Mouse (Mus musculus) myocyte (in vitro differentiated cells): ENCODE measurements at regions not wholly inside any gene's neighbourhood (a gene's known extent, or its start where the extent isn't known, plus 50 kb on each side); places are given as distances from the start of the nearest gene placed in this dataset.

Source experiments
- H3K27me3 ChIP-seq: one replicate; pipeline ENCODE4 v1.6.1; 2011; ENCODE audit not compliant: control insufficient read depth, insufficient read depth, insufficient read length
- H3K36me3 ChIP-seq: one replicate; pipeline ENCODE4 v1.6.1; 2011; ENCODE audit not compliant: control insufficient read depth, insufficient read depth
- H3K4me2 ChIP-seq: one replicate; pipeline ENCODE4 v1.6.1; 2011; ENCODE audit warnings: low read depth, control low read depth
- H3K4me3 ChIP-seq: one replicate; pipeline ENCODE4 v1.5.1; 2011; ENCODE audit warnings: mild to moderate bottlenecking, control low read depth, moderate library complexity
- H3K79me2 ChIP-seq: one replicate; pipeline ENCODE4 v1.6.1; 2011; ENCODE audit not compliant: control insufficient read depth, insufficient read depth
- H3ac ChIP-seq: one replicate; pipeline ENCODE4 v1.6.1; 2011; ENCODE audit not compliant: control insufficient read depth, insufficient read length
- CEBPB ChIP-seq: IDR thresholded peaks from 2 replicates; pipeline ENCODE4 v1.6.1; 2011; ENCODE audit warnings: mild to moderate bottlenecking, moderate library complexity; ENCODE audit not compliant: poor library complexity, insufficient read depth, severe bottlenecking
- E2F4 ChIP-seq: IDR thresholded peaks from one replicate; pipeline ENCODE4 v1.6.1; 2011; ENCODE audit warnings: mild to moderate bottlenecking, control low read depth, moderate library complexity; ENCODE audit not compliant: insufficient read depth
- MAX ChIP-seq: IDR thresholded peaks from one replicate; pipeline ENCODE4 v1.6.1; 2011; ENCODE audit warnings: low read depth, mild to moderate bottlenecking, control low read depth
- MYOD1 ChIP-seq, 3 experiments: IDR thresholded peaks; one replicate each; pipeline ENCODE4 v1.6.1; 2011; ENCODE audit warnings: control low read depth in 2 of 3, low read depth in 2 of 3, mild to moderate bottlenecking in 2 of 3, moderate library complexity in 1 of 3; ENCODE audit not compliant: insufficient read length in 2 of 3, control insufficient read depth in 1 of 3
- MYOG ChIP-seq, 3 experiments: IDR thresholded peaks; one replicate each; pipeline ENCODE4 v1.6.1; 2011; ENCODE audit warnings: control low read depth in 2 of 3, low read depth in 2 of 3, mild to moderate bottlenecking in 2 of 3; ENCODE audit not compliant: insufficient read length in 2 of 3, control insufficient read depth in 1 of 3, insufficient read depth in 1 of 3
- POLR2A ChIP-seq: IDR thresholded peaks from one replicate; pipeline ENCODE4 v1.6.1; 2011; ENCODE audit warnings: low read depth, mild to moderate bottlenecking, control low read depth, moderate library complexity; ENCODE audit not compliant: insufficient read length
- POLR2AphosphoS2 ChIP-seq: IDR thresholded peaks from one replicate; pipeline ENCODE4 v1.6.1; 2011; ENCODE audit warnings: low read depth, control low read depth; ENCODE audit not compliant: insufficient read length
- REST ChIP-seq: IDR thresholded peaks from one replicate; pipeline ENCODE4 v1.6.1; 2011; ENCODE audit warnings: mild to moderate bottlenecking, control low read depth, moderate library complexity; ENCODE audit not compliant: insufficient read depth, insufficient read length
- SRF ChIP-seq: IDR thresholded peaks from one replicate; pipeline ENCODE4 v1.6.1; 2011; ENCODE audit warnings: low read depth; ENCODE audit not compliant: control insufficient read depth, insufficient read length
- TCF12 ChIP-seq: IDR thresholded peaks from one replicate; pipeline ENCODE4 v1.6.1; 2011; ENCODE audit warnings: mild to moderate bottlenecking, control low read depth; ENCODE audit not compliant: poor library complexity, insufficient read depth, severe bottlenecking
- TCF3 ChIP-seq: IDR thresholded peaks from one replicate; pipeline ENCODE4 v1.6.1; 2011; ENCODE audit warnings: low read depth, control low read depth; ENCODE audit not compliant: insufficient read length
- USF1 ChIP-seq: IDR thresholded peaks from one replicate; pipeline ENCODE4 v1.6.1; 2011; ENCODE audit warnings: low read depth, mild to moderate bottlenecking, control low read depth, moderate library complexity

- Histone ChIP-seq H3K4me3 (no peak overlapping the region), H3K36me3 (no peaks in the 10 kb centered on the region), H3ac (no peak overlapping the region), H3K79me2 (no peaks in the 10 kb centered on the region), H3K27me3 (no peaks in the 10 kb centered on the region), H3K4me2 (no peak overlapping the region)
- no peak for TF ChIP-seq MYOG (IDR thresholded peaks at IDR 0.05; ENCODE audit: control insufficient read depth in 1 of 3, insufficient read depth in 1 of 3, insufficient read length in 2 of 3, low read depth in 2 of 3)
- no peak for TF ChIP-seq USF1
- no peak for TF ChIP-seq CEBPB
- TF ChIP-seq TCF12 = no peak
- no peak for TF ChIP-seq SRF
- no peak for TF ChIP-seq E2F4
- TF ChIP-seq REST = no peak
- TF ChIP-seq POLR2A = no peak
- TF ChIP-seq POLR2AphosphoS2 = no peak
- no peak for TF ChIP-seq MYOD1 (IDR thresholded peaks at IDR 0.05; ENCODE audit: control insufficient read depth in 1 of 3, insufficient read length in 2 of 3, low read depth in 2 of 3)
Observed at GRCm38 (mm10) chr13:47843541-47844267, 417.3 kb upstream of the Id4 start.

- TF ChIP-seq E2F4 = no peak
- no peak for TF ChIP-seq POLR2A
- TF ChIP-seq MYOG (IDR thresholded peaks at IDR 0.05; ENCODE audit: control insufficient read depth in 1 of 3, insufficient read depth in 1 of 3, insufficient read length in 2 of 3, low read depth in 2 of 3) = no peak
- no peak for TF ChIP-seq REST
- no peak for TF ChIP-seq POLR2AphosphoS2
- TF ChIP-seq USF1 = no peak
- no peak for TF ChIP-seq SRF
- TF ChIP-seq CEBPB = no peak
- no peak for TF ChIP-seq MAX
- no peak for TF ChIP-seq TCF12
- TF ChIP-seq TCF3 = no peak
- TF ChIP-seq MYOD1 (IDR thresholded peaks at IDR 0.05; ENCODE audit: control insufficient read depth in 1 of 3, insufficient read length in 2 of 3, low read depth in 2 of 3) = no peak
- H3ac ChIP-seq = no peak overlapping the region
- H3K36me3 ChIP-seq = no peaks in the 10 kb centered on the region
- H3K4me2 ChIP-seq = no peak overlapping the region
- H3K79me2 ChIP-seq = no peaks in the 10 kb centered on the region
- H3K4me3 ChIP-seq = no peak overlapping the region
- H3K27me3 ChIP-seq = no peaks in the 10 kb centered on the region
Observed at GRCm38 (mm10) chr13:47846713-47847112, 414.3 kb upstream of the Id4 start.

- Histone ChIP-seq H3K27me3 (no peaks in the 10 kb centered on the region), H3K4me3 (no peak overlapping the region), H3K4me2 (no peak overlapping the region), H3K79me2 (no peaks in the 10 kb centered on the region), H3ac (no peak overlapping the region), H3K36me3 (no peaks in the 10 kb centered on the region)
- TF ChIP-seq USF1 = no peak
- TF ChIP-seq CEBPB = no peak
- no peak for TF ChIP-seq TCF3
- TF ChIP-seq SRF = no peak
- TF ChIP-seq REST = no peak
- TF ChIP-seq MYOD1 (IDR thresholded peaks at IDR 0.05; ENCODE audit: control insufficient read depth in 1 of 3, insufficient read length in 2 of 3, low read depth in 2 of 3) = no peak
- no peak for TF ChIP-seq MAX
- no peak for TF ChIP-seq E2F4
- TF ChIP-seq MYOG (IDR thresholded peaks at IDR 0.05; ENCODE audit: control insufficient read depth in 1 of 3, insufficient read depth in 1 of 3, insufficient read length in 2 of 3, low read depth in 2 of 3) = no peak
- TF ChIP-seq POLR2AphosphoS2 = no peak
- no peak for TF ChIP-seq POLR2A
- no peak for TF ChIP-seq TCF12
Observed at GRCm38 (mm10) chr13:47848371-47849188, 412.4 kb upstream of the Id4 start.

- H3K4me2 ChIP-seq = no peak overlapping the region
- no peaks in the 10 kb centered on the region for H3K79me2 ChIP-seq
- H3K27me3 ChIP-seq = peaks cover 6% of the 10 kb centered on the region
- H3K36me3 ChIP-seq = no peaks in the 10 kb centered on the region
- H3ac ChIP-seq = no peak overlapping the region
- no peak overlapping the region for H3K4me3 ChIP-seq
- TF ChIP-seq USF1 (no peak), POLR2A (no peak), CEBPB (no peak), MAX (no peak), TCF12 (no peak), TCF3 (no peak), REST (no peak), POLR2AphosphoS2 (no peak), E2F4 (no peak), MYOG (IDR thresholded peaks at IDR 0.05; ENCODE audit: control insufficient read depth in 1 of 3, insufficient read depth in 1 of 3, insufficient read length in 2 of 3, low read depth in 2 of 3) (no peak), SRF (no peak), MYOD1 (IDR thresholded peaks at IDR 0.05; ENCODE audit: control insufficient read depth in 1 of 3, insufficient read length in 2 of 3, low read depth in 2 of 3) (no peak)
Observed at GRCm38 (mm10) chr13:47855422-47856108, 405.5 kb upstream of the Id4 start.
